Mouse (Mus musculus) liver, adult 2 months (tissue): Measurements from ENCODE around the gene Prx.

Experiments used
- CTCF ChIP-seq: fragments of 200-500 bp; IDR thresholded peaks from 2 replicates; pipeline ENCODE4 v1.5.1; 2011; ENCODE audit warnings: low read depth, low read length, control low read depth
- POLR2A ChIP-seq: fragments of 200-500 bp; IDR thresholded peaks from 2 replicates; pipeline ENCODE4 v1.6.1; 2011; ENCODE audit warnings: low read length, control low read depth; ENCODE audit not compliant: insufficient read depth; ENCODE audit errors: extremely low read depth

GRCm38 (mm10) chr7:27520104-27520503 is 21.0 kb downstream of the Prx start:
- TF ChIP-seq CTCF: no peak
- TF ChIP-seq POLR2A: no peak
